Mouse (Mus musculus): ENCODE results near the gene Ptov1. TPM values are rescaled to one million over a fixed set of nuclear protein-coding genes. Genes with fewer than 3 reads are reported as not detected.

Gene Ptov1
- total and polyA plus RNA-seq, 2 experiments from 2014 or later, result 430 to 500 TPM

DNA sequence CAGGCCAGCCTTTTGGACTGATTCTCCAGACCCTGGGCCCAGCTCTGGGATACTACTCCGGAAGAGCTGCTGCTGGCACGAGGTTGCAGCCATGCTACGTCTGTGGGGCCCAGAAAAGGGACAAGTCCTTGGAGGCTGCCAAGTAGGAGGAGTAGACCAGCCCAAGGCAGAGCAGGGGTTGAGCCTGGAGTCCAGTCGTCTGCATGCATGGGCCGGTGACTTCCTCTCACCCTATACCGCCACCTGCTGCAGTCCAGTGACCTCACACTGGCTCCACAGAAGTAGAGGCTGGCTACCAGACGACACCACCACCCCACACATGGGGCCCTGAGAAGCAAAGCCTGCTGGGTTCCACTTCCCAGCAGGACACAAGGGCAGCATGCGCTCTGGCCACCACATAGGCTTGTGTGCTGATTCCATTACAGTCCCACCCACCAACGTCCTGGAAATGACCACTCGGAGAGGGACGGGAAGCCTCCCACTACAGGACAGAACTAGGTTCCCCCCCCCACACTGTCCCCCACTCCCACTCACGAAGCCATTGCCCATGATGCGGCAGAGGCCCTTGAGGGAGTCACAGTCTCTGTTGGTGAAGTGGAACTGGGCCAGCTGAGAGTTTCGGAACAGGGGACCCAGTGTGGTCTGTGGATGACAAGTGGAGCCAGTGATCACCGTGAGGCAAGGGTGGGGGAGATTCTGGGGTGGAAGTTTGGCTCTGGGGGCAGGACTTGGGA lies 3.1 kb downstream of the Ptov1 start:
- Histone ChIP-seq H3K27ac (ENCODE audit: low read depth, low read length) (peak overlapping the region; percentile 32), H3K4me3 (ENCODE audit: low read depth, low read length) (no peak overlapping the region), H3K27me3 (ENCODE audit: insufficient read depth, low read length) (no peaks in the 10 kb centered on the region), H3K4me1 (ENCODE audit: insufficient read depth, low read length) (peaks cover 24% of the 10 kb centered on the region), H3K9me3 (ENCODE audit: low read length) (no peaks in the 10 kb centered on the region), H3K9ac (replicated peaks; ENCODE audit: low read length, poor library complexity, severe bottlenecking) (0 out of 2 replicates have a peak overlapping the region, but pooled peaks have one; percentile 19), H3K4me2 (ENCODE audit: low read depth, low read length, poor library complexity, severe bottlenecking) (peak overlapping the region; percentile 92), H3K36me3 (ENCODE audit: insufficient read depth, low read length) (peaks cover 38% of the 10 kb centered on the region)
- peak; percentile 75 for DNase-seq (ENCODE audit: low spot score)
- no peak for ATAC-seq (ENCODE audit: low FRiP score)
- 43% methylated on average over 15 of the region's 15 CpGs for WGBS
- TF ChIP-seq CTCF (IDR thresholded peaks at IDR 0.05), result peak; percentile 27; the same call in 1 of the 2 replicates

DNA sequence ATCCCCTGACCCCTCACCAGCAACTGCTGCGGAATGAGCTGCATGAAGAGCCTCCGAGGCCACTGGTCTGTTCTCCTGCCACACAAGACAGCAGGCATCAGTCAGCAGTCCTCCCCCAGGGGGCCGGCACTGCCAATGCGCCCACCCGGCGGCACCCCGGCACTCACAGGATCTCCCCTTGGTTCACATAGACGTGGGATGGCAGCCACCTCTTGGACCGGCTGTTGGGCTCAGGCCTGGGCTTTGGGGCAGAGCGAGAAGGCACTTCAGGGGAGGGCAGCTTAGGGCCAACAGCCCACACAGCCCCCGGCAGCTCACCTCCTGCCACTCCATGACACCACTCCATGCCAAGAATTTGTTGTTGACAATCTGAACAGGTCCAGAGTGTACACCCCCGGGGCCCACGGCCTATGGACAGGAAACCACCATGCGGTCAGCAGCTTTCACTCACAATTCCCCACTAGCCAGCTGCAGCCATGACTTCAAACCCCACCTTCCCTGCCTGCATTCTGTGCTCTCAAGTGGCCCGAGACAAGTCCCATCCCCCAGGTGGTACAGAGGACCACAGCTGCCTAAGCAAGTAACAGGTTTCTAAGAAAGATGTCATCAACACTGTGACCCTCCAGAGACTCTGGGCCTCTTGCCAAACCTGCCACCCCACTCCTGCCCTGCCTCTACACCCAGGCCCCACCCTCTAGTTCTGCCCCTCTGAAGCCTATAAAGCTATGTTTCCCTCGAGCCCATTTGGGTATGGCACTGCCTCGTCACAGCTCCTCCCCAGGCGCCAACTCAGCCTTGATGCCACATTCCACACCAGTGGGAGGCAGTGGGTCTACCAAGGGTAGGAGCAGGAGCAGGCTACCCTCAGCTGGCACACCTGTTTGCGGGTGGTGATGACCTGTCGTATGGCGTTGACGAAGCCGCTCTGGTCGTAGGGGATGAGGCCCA lies 4.7 kb downstream of the Ptov1 start:
- Histone ChIP-seq H3K27me3 (ENCODE audit: insufficient read depth, low read length) (no peaks in the 10 kb centered on the region), H3K36me3 (ENCODE audit: insufficient read depth, low read length) (peaks cover 38% of the 10 kb centered on the region), H3K27ac (ENCODE audit: low read depth, low read length) (no peak overlapping the region), H3K9me3 (ENCODE audit: low read length) (no peaks in the 10 kb centered on the region), H3K4me2 (ENCODE audit: low read depth, low read length, poor library complexity, severe bottlenecking) (no peak overlapping the region), H3K4me3 (ENCODE audit: low read depth, low read length) (no peak overlapping the region), H3K9ac (replicated peaks; ENCODE audit: low read length, poor library complexity, severe bottlenecking) (no peak overlapping the region), H3K4me1 (ENCODE audit: insufficient read depth, low read length) (peaks cover 23% of the 10 kb centered on the region)
- DNase-seq (ENCODE audit: low spot score) (no peak), ATAC-seq (ENCODE audit: low FRiP score) (no peak)
- no peak for TF ChIP-seq CTCF (IDR thresholded peaks at IDR 0.05)
- 79% methylated on average over 24 of the region's 24 CpGs for WGBS

DNA sequence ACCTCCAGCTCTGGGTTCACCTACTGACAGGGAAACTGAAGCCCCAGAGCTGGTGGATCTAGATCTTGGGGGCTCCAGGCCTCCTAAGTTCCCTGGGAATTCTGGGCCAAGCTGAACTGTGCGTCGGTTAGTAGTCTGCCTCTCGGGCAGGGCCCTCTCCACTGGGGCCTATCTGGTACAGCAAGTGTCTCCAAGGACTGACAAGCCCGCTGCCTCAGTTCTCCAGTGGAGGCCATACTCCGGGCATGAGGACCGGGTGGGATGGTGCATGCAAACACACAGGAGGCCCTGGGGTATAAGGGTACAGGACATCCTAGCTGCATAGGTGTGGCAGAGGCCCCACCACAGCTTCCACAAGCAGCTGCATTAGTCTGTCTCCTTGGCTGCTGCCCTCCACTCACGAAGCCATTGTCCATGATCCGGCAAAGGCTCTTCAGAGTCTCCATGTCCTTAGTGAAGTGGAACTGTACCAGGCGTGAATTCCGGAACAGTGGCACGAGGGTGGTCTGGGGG lies 5.5 kb downstream of the Ptov1 start:
- no peaks in the 10 kb centered on the region for H3K27me3 ChIP-seq (ENCODE audit: insufficient read depth, low read length)
- no peak overlapping the region for H3K4me2 ChIP-seq (ENCODE audit: low read depth, low read length, poor library complexity, severe bottlenecking)
- H3K36me3 ChIP-seq (ENCODE audit: insufficient read depth, low read length), result peaks cover 38% of the 10 kb centered on the region
- 82% methylated on average over 11 of the region's 11 CpGs for WGBS
- peaks cover 23% of the 10 kb centered on the region for H3K4me1 ChIP-seq (ENCODE audit: insufficient read depth, low read length)
- no peak for ATAC-seq (ENCODE audit: low FRiP score)
- H3K27ac ChIP-seq (ENCODE audit: low read depth, low read length), result no peak overlapping the region
- no peak overlapping the region for H3K9ac ChIP-seq (replicated peaks; ENCODE audit: low read length, poor library complexity, severe bottlenecking)
- no peak for TF ChIP-seq CTCF (IDR thresholded peaks at IDR 0.05)
- no peak overlapping the region for H3K4me3 ChIP-seq (ENCODE audit: low read depth, low read length)
- no peaks in the 10 kb centered on the region for H3K9me3 ChIP-seq (ENCODE audit: low read length)
- no peak for DNase-seq (ENCODE audit: low spot score)

DNA sequence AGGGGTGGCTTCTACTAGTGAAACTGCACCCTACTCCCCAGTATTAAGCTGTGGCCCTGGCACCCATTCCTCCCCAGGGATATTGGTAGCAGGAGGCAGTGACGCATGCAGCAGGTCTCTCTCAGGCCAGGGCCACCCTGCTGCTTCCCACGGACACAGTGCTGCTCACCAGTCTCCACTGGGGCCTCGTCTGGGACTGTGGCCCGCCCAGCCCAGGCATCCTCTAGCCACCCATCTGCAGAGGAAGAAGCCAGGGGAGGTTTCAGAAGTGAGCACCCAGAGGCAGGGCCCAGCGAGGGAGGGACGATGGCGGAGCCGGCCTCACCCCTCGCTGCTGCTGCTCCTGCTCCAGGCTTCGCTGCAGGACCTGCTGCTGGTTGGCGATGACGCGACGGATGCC lies 6.4 kb downstream of the Ptov1 start:
- no peak for ATAC-seq (ENCODE audit: low FRiP score)
- no peak for TF ChIP-seq CTCF (IDR thresholded peaks at IDR 0.05)
- Histone ChIP-seq H3K27ac (ENCODE audit: low read depth, low read length) (no peak overlapping the region), H3K9me3 (ENCODE audit: low read length) (no peaks in the 10 kb centered on the region), H3K9ac (replicated peaks; ENCODE audit: low read length, poor library complexity, severe bottlenecking) (no peak overlapping the region), H3K4me2 (ENCODE audit: low read depth, low read length, poor library complexity, severe bottlenecking) (no peak overlapping the region), H3K27me3 (ENCODE audit: insufficient read depth, low read length) (no peaks in the 10 kb centered on the region), H3K4me1 (ENCODE audit: insufficient read depth, low read length) (peaks cover 25% of the 10 kb centered on the region), H3K4me3 (ENCODE audit: low read depth, low read length) (no peak overlapping the region), H3K36me3 (ENCODE audit: insufficient read depth, low read length) (peaks cover 38% of the 10 kb centered on the region)
- DNase-seq (ENCODE audit: low spot score), result no peak
- 89% methylated on average over 14 of the region's 14 CpGs for WGBS

DNA sequence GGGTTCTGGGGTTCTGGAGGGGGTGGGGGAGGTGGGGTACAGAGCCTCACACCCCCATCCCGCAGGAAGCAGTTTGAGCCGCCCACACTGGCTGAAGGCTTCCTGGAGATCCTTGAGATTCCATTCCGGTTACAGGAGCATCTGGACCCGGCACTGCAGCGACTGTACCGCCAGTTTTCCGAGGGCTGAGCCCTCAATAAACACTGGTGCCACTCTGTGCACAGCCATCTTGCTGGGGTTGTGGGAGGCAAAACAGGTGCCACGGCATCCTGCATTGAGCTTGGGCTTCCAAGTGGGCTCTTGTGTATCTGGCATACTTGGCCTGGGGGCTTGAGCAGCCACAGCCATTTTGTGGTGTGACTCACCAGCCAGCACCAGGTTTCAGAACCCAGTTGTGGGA lies 7.2 kb downstream of the Ptov1 start:
- no peak for ATAC-seq (ENCODE audit: low FRiP score)
- peaks cover 21% of the 10 kb centered on the region; the same call in 1 of the 2 replicates for H3K4me1 ChIP-seq (ENCODE audit: insufficient read depth, low read length)
- WGBS, result 89% methylated on average over 8 of the region's 8 CpGs

More for the DNA sequence above, 7.2 kb downstream of the Ptov1 start:
- H3K36me3 ChIP-seq (ENCODE audit: insufficient read depth, low read length), result peaks cover 38% of the 10 kb centered on the region
- DNase-seq (ENCODE audit: low spot score), result no peak
- H3K4me2 ChIP-seq (ENCODE audit: low read depth, low read length, poor library complexity, severe bottlenecking), result no peak overlapping the region
- H3K4me3 ChIP-seq (ENCODE audit: low read depth, low read length), result no peak overlapping the region
- no peak overlapping the region for H3K27ac ChIP-seq (ENCODE audit: low read depth, low read length)
- TF ChIP-seq CTCF (IDR thresholded peaks at IDR 0.05), result no peak
- H3K27me3 ChIP-seq (ENCODE audit: insufficient read depth, low read length), result no peaks in the 10 kb centered on the region
- H3K9me3 ChIP-seq (ENCODE audit: low read length), result no peaks in the 10 kb centered on the region
- no peak overlapping the region for H3K9ac ChIP-seq (replicated peaks; ENCODE audit: low read length, poor library complexity, severe bottlenecking)

All from midbrain, postnatal 0 days (tissue).